Mouse (Mus musculus) CH12.LX (cell line): Measurements from ENCODE around the gene Creb5. TPM values are rescaled to one million over a fixed set of nuclear protein-coding genes. Genes with fewer than 3 reads are reported as not detected.

Experiments
- DNase-seq: peaks from one replicate; pipeline ENCODE4 v3.0.0-alpha.2; 2013; ENCODE audit errors: extremely low read depth
- H3K27ac ChIP-seq: 2 replicates; pipeline ENCODE4 v1.5.1; 2012; ENCODE audit warnings: low read depth, mild to moderate bottlenecking, control low read depth, moderate library complexity; ENCODE audit not compliant: insufficient read depth
- H3K27me3 ChIP-seq: replicated peaks from 2 replicates; pipeline ENCODE3; 2012; ENCODE audit warnings: inconsistent platforms
- H3K36me3 ChIP-seq, 2 experiments: replicated peaks in 1 of 2; 2 replicates each; pipeline versions ENCODE3 to v1.6.1; 2012; ENCODE audit warnings: inconsistent platforms in 1 of 2, low read length in 1 of 2, mild to moderate bottlenecking in 1 of 2, mixed read lengths in 1 of 2, moderate library complexity in 1 of 2; ENCODE audit not compliant: control insufficient read depth in 1 of 2, insufficient read depth in 1 of 2
- H3K4me1 ChIP-seq, 2 experiments: 2 replicates each; pipeline ENCODE4 v1.6.1; 2012; ENCODE audit warnings: inconsistent platforms in 1 of 2, moderate library complexity in 1 of 2; ENCODE audit not compliant: insufficient read depth in 2 of 2, control insufficient read depth in 1 of 2
- H3K4me2 ChIP-seq: 2 replicates; pipeline ENCODE4 v1.6.1; 2012; ENCODE audit warnings: low read depth, mild to moderate bottlenecking, control low read depth; ENCODE audit not compliant: poor library complexity, insufficient read depth, severe bottlenecking
- H3K4me3 ChIP-seq, 3 experiments: fragments of 150-350 bp in 1 of 3; sonication (generic) in 1 of 3; replicated peaks in 1 of 3; 2 replicates each; pipeline versions ENCODE3 to v1.5.1; 2011 to 2012; ENCODE audit warnings: low read depth in 2 of 3, low read length in 2 of 3, mild to moderate bottlenecking in 2 of 3, moderate library complexity in 2 of 3, control low read depth in 1 of 3, improper control_type of control experiment in 1 of 3, inconsistent platforms in 1 of 3, mixed read lengths in 1 of 3; ENCODE audit not compliant: poor library complexity in 1 of 3
- H3K79me2 ChIP-seq: replicated peaks from 2 replicates; pipeline ENCODE4 v1.6.1; 2012; ENCODE audit warnings: mild to moderate bottlenecking, moderate library complexity; ENCODE audit not compliant: control insufficient read depth, poor library complexity, insufficient read depth, severe bottlenecking; ENCODE audit errors: extremely low read depth
- H3K9ac ChIP-seq: 2 replicates; pipeline ENCODE4 v1.6.1; 2012; ENCODE audit warnings: low read depth, mild to moderate bottlenecking, control low read depth, moderate library complexity; ENCODE audit not compliant: insufficient read depth
- H3K9me3 ChIP-seq: replicated peaks from 2 replicates; pipeline ENCODE3; 2012; ENCODE audit warnings: low read length, inconsistent platforms, mixed read lengths
- CHD2 ChIP-seq: IDR thresholded peaks from 2 replicates; pipeline ENCODE4 v1.6.1; 2011; ENCODE audit warnings: low read length, improper control_type of control experiment
- E2F4 ChIP-seq: IDR thresholded peaks from 2 replicates; pipeline ENCODE4 v1.6.1; 2011; ENCODE audit warnings: low read depth, low read length, improper control_type of control experiment; ENCODE audit not compliant: insufficient replicate concordance
- ELF1 ChIP-seq: IDR thresholded peaks from 2 replicates; pipeline ENCODE4 v1.6.1; 2014; ENCODE audit warnings: low read depth, mild to moderate bottlenecking, inconsistent platforms, low read length, improper control_type of control experiment
- IRF4 ChIP-seq: IDR thresholded peaks from 2 replicates; pipeline ENCODE4 v1.6.1; 2014; ENCODE audit warnings: low read depth, mild to moderate bottlenecking, inconsistent platforms, low read length, improper control_type of control experiment
- JUND ChIP-seq: conservative IDR thresholded peaks from 2 replicates; pipeline ENCODE4 v1.6.1; 2011; ENCODE audit warnings: low read depth, low read length, improper control_type of control experiment
- KAT2A ChIP-seq: IDR thresholded peaks from 2 replicates; pipeline ENCODE4 v1.6.1; 2012; ENCODE audit warnings: low read length, improper control_type of control experiment, inconsistent platforms; ENCODE audit not compliant: insufficient replicate concordance
- MAX ChIP-seq: IDR thresholded peaks from 2 replicates; pipeline ENCODE4 v1.6.1; 2011; ENCODE audit warnings: low read length, improper control_type of control experiment
- MXI1 ChIP-seq: IDR thresholded peaks from 2 replicates; pipeline ENCODE4 v1.6.1; 2011; ENCODE audit warnings: mild to moderate bottlenecking, low read depth, low read length, improper control_type of control experiment
- MYC ChIP-seq: IDR thresholded peaks from 2 replicates; pipeline ENCODE4 v1.6.1; 2011; ENCODE audit warnings: low read depth, mild to moderate bottlenecking, improper control_type of control experiment, low read length
- PAX5 ChIP-seq: IDR thresholded peaks from 2 replicates; pipeline ENCODE4 v1.6.1; 2012; ENCODE audit warnings: low read length, inconsistent platforms, mixed read lengths
- POLR2AphosphoS2 ChIP-seq: IDR thresholded peaks from 2 replicates; pipeline ENCODE4 v1.6.1; 2011; ENCODE audit warnings: low read depth, low read length, improper control_type of control experiment
- TCF12 ChIP-seq: IDR thresholded peaks from 2 replicates; pipeline ENCODE4 v1.6.1; 2014; ENCODE audit warnings: low read depth, mild to moderate bottlenecking, inconsistent platforms, low read length, improper control_type of control experiment
- UBTF ChIP-seq: IDR thresholded peaks from 2 replicates; pipeline ENCODE4 v1.6.1; 2012; ENCODE audit warnings: low read depth, mild to moderate bottlenecking, inconsistent platforms, low read length, improper control_type of control experiment, moderate library complexity
- ZNF384 ChIP-seq: IDR thresholded peaks from 2 replicates; pipeline ENCODE4 v1.6.1; 2012; ENCODE audit warnings: low read depth, low read length, improper control_type of control experiment, inconsistent platforms
- dilution Hi-C: fragments of 300-500 bp; cut with MboI; formaldehyde crosslinking; loops from 2 replicates; pipeline ENCODE4 v1.14.3; 2020; ENCODE audit warnings: low sequenced_read_pairs; ENCODE audit not compliant: extremely low pct_unique_long_range_greater_than_20kb, extremely low pct_ligation_motif_present
- in situ Hi-C: fragments of 300-500 bp; cut with MboI; formaldehyde crosslinking; loops from 3 replicates; pipeline ENCODE4 v1.14.3; 2019; ENCODE audit warnings: low sequenced_read_pairs, low pct_ligation_motif_present, low pct_unique_long_range_greater_than_20kb, mixed read lengths
- polyA plus RNA-seq: library from polyadenylated mRNA; unstranded; fragments of >175 nt; gene quantifications from 2 replicates; pipeline ENCODE4 v1.2.1, GENCODE M21; 2012; ENCODE audit warnings: low read depth; ENCODE audit not compliant: insufficient read length
- total RNA-seq, 2 experiments: library from RNA; depleted of rRNA; stranded (reverse); fragments of 300-350 nt in 1 of 2; fragments of >200 nt in 1 of 2; gene quantifications; 2 replicates each; pipeline ENCODE4 v1.2.3; 2012 to 2014

Creb5 gene
- total and polyA plus RNA-seq, 3 experiments, result 0.68 to 2.1 (median 0.86) TPM

- Histone ChIP-seq H3K27ac (no peak overlapping the region), H3K79me2 (no peaks in the 10 kb centered on the region), H3K36me3 (no peaks in the 10 kb centered on the region), H3K4me1 (peaks cover 5 to 10% of the 10 kb centered on the region in 2 experiments; a peak in 3 of 4 replicates), H3K9ac (no peak overlapping the region), H3K27me3 (no peaks in the 10 kb centered on the region), H3K4me3 (no peak overlapping the region), H3K4me2 (no peak overlapping the region), H3K9me3 (no peaks in the 10 kb centered on the region)
- DNase-seq, result no peak
- dilution Hi-C loops, result no loop called here
- TF ChIP-seq MYC (no peak), E2F4 (no peak), ELF1 (no peak), TCF12 (no peak), MAX (no peak)
- in situ Hi-C loops, result no loop called here
These were observed 15.4 kb upstream of the Creb5 start for GRCm38 (mm10) chr6:53271636-53272035.

GRCm38 (mm10) chr6:53286389-53287037, 557 bp upstream of the Creb5 start:
- no peaks in the 10 kb centered on the region for H3K79me2 ChIP-seq
- no peak overlapping the region for H3K27ac ChIP-seq
- TF ChIP-seq POLR2AphosphoS2 (no peak), ELF1 (no peak), IRF4 (no peak), KAT2A (no peak), MXI1 (no peak), JUND (no peak)
- TF ChIP-seq, all 38 proteins: peak for 0
- Histone ChIP-seq H3K9me3 (no peaks in the 10 kb centered on the region), H3K4me1 (peaks cover 3 to 32% of the 10 kb centered on the region in 2 experiments; a peak in 3 of 4 replicates), H3K4me2 (peak overlapping the region; percentile 27; the same call in 1 of the 2 replicates), H3K4me3 (no peak overlapping the region), H3K9ac (no peak overlapping the region), H3K36me3 (no peaks in the 10 kb centered on the region), H3K27me3 (peaks cover 26% of the 10 kb centered on the region)
- DNase-seq, result no peak
- dilution Hi-C loops, result no loop called here
- in situ Hi-C loops, result loop anchor here (25.0 kb wide), 2 partner anchors 226 to 426 kb away; no protein-coding TSS in a partner anchor

DNA sequence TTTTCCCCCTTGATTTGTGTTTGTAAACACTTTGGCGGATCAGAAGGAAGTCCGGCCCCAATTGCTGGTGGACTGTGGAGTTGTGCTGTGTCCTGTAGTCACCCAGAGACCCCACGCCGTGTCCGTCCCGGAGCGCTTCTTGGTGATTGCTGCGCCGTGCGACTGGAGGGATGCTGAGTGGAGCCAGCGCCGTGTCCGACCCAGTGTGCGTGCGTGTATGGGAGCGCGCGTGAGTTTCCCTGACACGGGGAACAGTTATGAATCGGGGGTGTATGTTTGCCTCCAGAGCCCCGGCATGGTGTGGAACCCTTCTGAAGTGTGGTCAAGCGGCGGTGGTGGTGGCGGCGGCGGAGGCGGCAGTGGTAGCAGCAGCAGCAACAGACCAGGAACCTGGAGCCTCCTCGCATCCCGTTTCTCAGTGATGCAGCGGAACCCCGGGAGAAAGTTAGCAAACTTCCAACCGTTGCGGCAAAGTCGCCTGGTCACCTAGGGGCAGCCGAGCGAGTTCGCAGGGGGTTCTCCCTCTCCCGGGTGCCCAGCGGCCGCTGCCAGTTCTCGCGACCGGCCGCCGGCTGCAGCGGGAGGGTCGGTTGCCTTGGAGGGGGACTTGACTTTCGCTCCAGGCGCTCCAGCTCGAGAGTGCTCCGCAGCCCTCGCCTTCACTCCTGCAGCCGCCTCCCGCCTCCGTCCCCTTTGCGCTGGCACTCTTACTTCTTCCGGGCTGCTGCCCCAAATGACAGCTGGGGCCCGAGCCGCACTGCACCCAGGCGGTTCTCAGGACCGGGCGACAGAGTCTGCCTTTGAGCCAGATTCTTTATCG, 702 bp downstream of the Creb5 start:
- DNase-seq, result no peak
- H3K4me1 ChIP-seq, result peaks cover 3 to 35% of the 10 kb centered on the region in 2 experiments; a peak in 3 of 4 replicates
- H3K4me3 ChIP-seq, result peak overlapping the region; percentile 41 to 45 (median 42)
- peaks cover 25% of the 10 kb centered on the region for H3K27me3 ChIP-seq
- no peak overlapping the region for H3K27ac ChIP-seq
- TF ChIP-seq ZNF384, result no peak
- no peak for TF ChIP-seq CHD2
- TF ChIP-seq UBTF, result 0 out of 2 replicates have a peak, but pooled peaks have one; percentile 27
- TF ChIP-seq PAX5, result no peak
- in situ Hi-C loops, result loop anchor here (25.0 kb wide), 2 partner anchors 225 to 425 kb away; no protein-coding TSS in a partner anchor
- H3K9me3 ChIP-seq, result no peaks in the 10 kb centered on the region
- H3K9ac ChIP-seq, result no peak overlapping the region
- H3K4me2 ChIP-seq, result peak overlapping the region; percentile 72
- H3K36me3 ChIP-seq, result no peaks in the 10 kb centered on the region
- H3K79me2 ChIP-seq, result no peaks in the 10 kb centered on the region
- dilution Hi-C loops, result no loop called here
